Mouse (Mus musculus) MEL (cell line): ENCODE data around the gene Rps13. TPM values are rescaled to one million over a fixed set of nuclear protein-coding genes. Genes with fewer than 3 reads are reported as not detected.
"Not testable (repeated sequence)": the region's sequence is repeated elsewhere in the genome, so short reads cannot be mapped to it uniquely, and the experiment has no call there.

ENCODE experiments used
- DNase-seq: peaks from one replicate; pipeline ENCODE4 v3.0.0; 2011; ENCODE audit warnings: low read depth, low spot score
- H3K27ac ChIP-seq: 2 replicates; pipeline ENCODE4 v1.5.1; 2012; ENCODE audit warnings: low read depth, mild to moderate bottlenecking, control low read depth, low read length, moderate library complexity; ENCODE audit not compliant: control insufficient read depth
- H3K27me3 ChIP-seq, 2 experiments: fragments of 150-350 bp in 1 of 2; sonication (generic) in 1 of 2; 2 replicates each; pipeline ENCODE4 v1.6.1; 2012; ENCODE audit warnings: low read length in 2 of 2, mild to moderate bottlenecking in 2 of 2, improper control_type of control experiment in 1 of 2, moderate library complexity in 1 of 2; ENCODE audit not compliant: insufficient read depth in 2 of 2, control insufficient read depth in 1 of 2
- H3K36me3 ChIP-seq, 2 experiments: 2 replicates each; pipeline ENCODE4 v1.6.1; 2012 to 2014; ENCODE audit warnings: low read length in 2 of 2, improper control_type of control experiment in 1 of 2, inconsistent platforms in 1 of 2, mild to moderate bottlenecking in 1 of 2; ENCODE audit not compliant: insufficient read depth in 2 of 2, control insufficient read depth in 1 of 2
- H3K4me1 ChIP-seq, 2 experiments: fragments of 150-350 bp in 1 of 2; sonication (generic) in 1 of 2; 2 replicates each; pipeline ENCODE4 v1.6.1; 2012; ENCODE audit warnings: low read length in 2 of 2, improper control_type of control experiment in 1 of 2, mild to moderate bottlenecking in 1 of 2; ENCODE audit not compliant: insufficient read depth in 2 of 2, control insufficient read depth in 1 of 2
- H3K4me3 ChIP-seq, 2 experiments: fragments of 150-350 bp in 1 of 2; sonication (generic) in 1 of 2; 2 replicates each; pipeline ENCODE4 v1.5.1; 2012; ENCODE audit warnings: low read depth in 2 of 2, low read length in 2 of 2, mild to moderate bottlenecking in 2 of 2, moderate library complexity in 2 of 2, control low read depth in 1 of 2, improper control_type of control experiment in 1 of 2; ENCODE audit not compliant: control insufficient read depth in 1 of 2, insufficient read depth in 1 of 2
- H3K79me2 ChIP-seq: 2 replicates; pipeline ENCODE4 v1.6.1; 2012; ENCODE audit warnings: mild to moderate bottlenecking, low read length, moderate library complexity; ENCODE audit not compliant: control insufficient read depth, poor library complexity, insufficient read depth
- H3K9ac ChIP-seq: 2 replicates; pipeline ENCODE4 v1.6.1; 2012; ENCODE audit warnings: low read depth, mild to moderate bottlenecking, control low read depth, low read length, moderate library complexity; ENCODE audit not compliant: control insufficient read depth, poor library complexity, severe bottlenecking
- H3K9me3 ChIP-seq: fragments of 150-350 bp; sonication (generic); replicated peaks from 2 replicates; pipeline ENCODE4 v1.6.1; 2012; ENCODE audit warnings: mild to moderate bottlenecking, low read length, improper control_type of control experiment, moderate library complexity; ENCODE audit not compliant: insufficient read depth
- CHD1 ChIP-seq: IDR thresholded peaks from 2 replicates; pipeline ENCODE4 v1.6.1; 2012; ENCODE audit warnings: low read depth, mild to moderate bottlenecking, inconsistent platforms, low read length, improper control_type of control experiment
- CTCF ChIP-seq, 3 experiments: IDR thresholded peaks in 2 of 3; conservative IDR thresholded peaks in 1 of 3; 2 replicates each; pipeline ENCODE4 v1.5.1; 2011 to 2012; ENCODE audit warnings: low read length in 3 of 3, low read depth in 2 of 3, mild to moderate bottlenecking in 2 of 3, improper control_type of control experiment in 1 of 3, inconsistent platforms in 1 of 3, mixed read lengths in 1 of 3, moderate library complexity in 1 of 3; ENCODE audit not compliant: control insufficient read depth in 1 of 3, insufficient read depth in 1 of 3, poor library complexity in 1 of 3, severe bottlenecking in 1 of 3
- E2F4 ChIP-seq: IDR thresholded peaks from 2 replicates; pipeline ENCODE4 v1.6.1; 2011; ENCODE audit warnings: low read depth, low read length, improper control_type of control experiment, borderline replicate concordance
- MYC ChIP-seq: IDR thresholded peaks from 2 replicates; pipeline ENCODE4 v1.6.1; 2011; ENCODE audit warnings: low read depth, mild to moderate bottlenecking, low read length, improper control_type of control experiment, moderate library complexity
- POLR2A ChIP-seq, 2 experiments: IDR thresholded peaks; 2 replicates each; pipeline ENCODE4 v1.6.1; 2011 to 2012; ENCODE audit warnings: low read length in 2 of 2, mild to moderate bottlenecking in 2 of 2, control low read depth in 1 of 2, improper control_type of control experiment in 1 of 2, low read depth in 1 of 2, moderate library complexity in 1 of 2; ENCODE audit not compliant: control insufficient read depth in 1 of 2, insufficient read depth in 1 of 2, poor library complexity in 1 of 2
- POLR2AphosphoS5 ChIP-seq: IDR thresholded peaks from 2 replicates; pipeline ENCODE4 v1.6.1; 2012; ENCODE audit warnings: low read depth, borderline replicate concordance, mild to moderate bottlenecking, inconsistent platforms, low read length, moderate library complexity, mixed read lengths
- RAD21 ChIP-seq: IDR thresholded peaks from 2 replicates; pipeline ENCODE4 v1.6.1; 2011; ENCODE audit warnings: mild to moderate bottlenecking, low read depth, low read length, improper control_type of control experiment
- SIN3A ChIP-seq: IDR thresholded peaks from 2 replicates; pipeline ENCODE4 v1.6.1; 2012; ENCODE audit warnings: low read length, improper control_type of control experiment, inconsistent platforms
- SMC3 ChIP-seq: IDR thresholded peaks from 2 replicates; pipeline ENCODE4 v1.6.1; 2011; ENCODE audit warnings: low read depth, low read length, improper control_type of control experiment
- TAL1 ChIP-seq: IDR thresholded peaks from 2 replicates; pipeline ENCODE4 v1.6.1; 2012; ENCODE audit warnings: mild to moderate bottlenecking, inconsistent platforms, low read length, moderate library complexity, mixed read lengths
- TBP ChIP-seq: IDR thresholded peaks from 2 replicates; pipeline ENCODE4 v1.8.0; 2011; ENCODE audit warnings: low read depth, low read length, improper control_type of control experiment
- TCF12 ChIP-seq: IDR thresholded peaks from 2 replicates; pipeline ENCODE4 v1.6.1; 2014; ENCODE audit warnings: low read depth, mild to moderate bottlenecking, inconsistent platforms, low read length, improper control_type of control experiment, moderate library complexity
- USF2 ChIP-seq, 2 experiments: IDR thresholded peaks; 2 replicates each; pipeline ENCODE4 v1.6.1; 2011 to 2012; ENCODE audit warnings: improper control_type of control experiment in 2 of 2, low read length in 2 of 2, borderline replicate concordance in 1 of 2, inconsistent platforms in 1 of 2, low read depth in 1 of 2, mild to moderate bottlenecking in 1 of 2; ENCODE audit not compliant: insufficient read depth in 1 of 2
- ZNF384 ChIP-seq: IDR thresholded peaks from 2 replicates; pipeline ENCODE4 v1.6.1; 2012; ENCODE audit warnings: low read depth, mild to moderate bottlenecking, inconsistent platforms, low read length, improper control_type of control experiment
- polyA plus RNA-seq, 2 experiments: library from polyadenylated mRNA; stranded (reverse) in 1 of 2; unstranded in 1 of 2; fragments of >175 nt in 1 of 2; fragments of >200 nt in 1 of 2; gene quantifications; 2 replicates each; pipeline versions ENCODE4 v1.2.1 to v1.2.4; 2012; ENCODE audit warnings: low replicate concordance in 2 of 2, low read depth in 1 of 2; ENCODE audit not compliant: insufficient read length in 2 of 2, insufficient read depth in 1 of 2, missing spikeins in 1 of 2
- total RNA-seq: library from RNA; depleted of rRNA; stranded (reverse); fragments of 300-350 nt; gene quantifications from 2 replicates; pipeline ENCODE4 v1.2.3, GENCODE M21; 2012

The Rps13 gene
- total and polyA plus RNA-seq, 3 experiments: 388 to 1,952 TPM; not detected in 1

- no peak for TF ChIP-seq USF2 (IDR thresholded peaks at IDR 0.05; ENCODE audit: borderline replicate concordance in 1 of 2, insufficient read depth in 1 of 2, low read depth in 1 of 2, low read length in 2 of 2)
- peak; percentile 90 for TF ChIP-seq POLR2AphosphoS5
- TF ChIP-seq TAL1: no peak
- peak; percentile 91 to 92 for TF ChIP-seq POLR2A (IDR thresholded peaks at IDR 0.05; ENCODE audit: control insufficient read depth in 1 of 2, insufficient read depth in 1 of 2, low read depth in 1 of 2, low read length in 2 of 2, poor library complexity in 1 of 2)
- peak; percentile 91 for TF ChIP-seq TBP
- TF ChIP-seq, all 39 proteins: peak for 15
These were observed at the start of gene Rps13 (continued) for GRCm38 (mm10) chr7:116333713-116334668.

DNA sequence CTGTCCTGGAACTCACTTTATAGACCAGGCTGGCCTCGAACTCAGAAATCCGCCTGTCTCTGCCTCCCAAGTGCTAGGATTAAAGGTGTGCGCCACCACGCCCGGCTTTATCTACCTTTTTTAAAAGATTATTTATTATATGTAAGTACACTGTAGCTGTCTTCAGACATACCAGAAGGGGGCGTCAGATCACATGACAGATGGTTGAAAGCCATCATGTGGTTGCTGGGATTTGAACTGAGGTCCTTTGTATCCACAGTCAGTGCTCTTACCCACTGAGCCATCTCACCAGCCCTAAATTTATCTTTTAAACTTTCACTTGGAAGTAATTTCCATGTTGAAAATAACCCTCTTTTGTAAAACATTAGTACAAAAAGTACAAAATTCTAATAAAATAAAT is 45.2 kb upstream of the Rps13 start:
- 0 out of 2 replicates have a peak, but pooled peaks have one; percentile 31 for TF ChIP-seq TBP
- not testable (repeated sequence) for H3K4me1 ChIP-seq

GRCm38 (mm10) chr7:116374284-116374683 is 40.3 kb upstream of the Rps13 start:
- Histone ChIP-seq H3K79me2 (no peaks in the 10 kb centered on the region), H3K4me3 (no peak overlapping the region), H3K9me3 (no peaks in the 10 kb centered on the region), H3K27me3 (no peaks in the 10 kb centered on the region; a peak in 2 of 4 replicates), H3K36me3 (no peaks in the 10 kb centered on the region), H3K27ac (no peak overlapping the region), H3K9ac (no peak overlapping the region), H3K4me1 (no peaks in the 10 kb centered on the region)
- TF ChIP-seq TCF12 (no peak), E2F4 (no peak), CTCF (IDR thresholded peaks at IDR 0.05 in 2 of 3, conservative IDR thresholded peaks at IDR 0.05 in 1 of 3; ENCODE audit: control insufficient read depth in 1 of 3, insufficient read depth in 1 of 3, low read depth in 2 of 3, low read length in 3 of 3, poor library complexity in 1 of 3, severe bottlenecking in 1 of 3) (no peak)
- no peak for DNase-seq

More for the DNA sequence above, 45.2 kb upstream of the Rps13 start:
- not testable (repeated sequence) for H3K4me3 ChIP-seq, H3K9me3 ChIP-seq, H3K27me3 ChIP-seq, H3K27ac ChIP-seq, H3K36me3 ChIP-seq, H3K79me2 ChIP-seq, H3K9ac ChIP-seq
- peak; percentile 17 for DNase-seq

DNA sequence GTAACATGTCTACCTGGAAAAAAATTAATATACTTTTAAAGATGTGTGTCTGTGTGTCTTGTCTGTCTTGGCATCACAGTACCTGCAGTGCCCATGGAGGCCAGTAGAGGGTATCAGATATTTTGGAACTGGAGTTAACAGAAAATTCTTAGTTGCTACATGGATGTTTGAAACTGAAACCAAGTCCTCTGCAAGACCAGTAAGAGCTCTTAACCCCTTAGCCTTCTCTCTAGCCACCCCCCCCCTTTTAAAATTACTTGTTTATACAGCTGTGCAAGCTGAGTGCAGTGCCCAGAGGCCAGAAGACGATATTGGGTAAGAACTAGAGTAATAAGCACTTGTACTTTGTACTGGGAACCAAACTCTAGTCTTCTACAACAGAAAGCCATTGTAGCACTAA is 2.2 kb upstream of the Rps13 start:
- H3K4me1 ChIP-seq: peaks cover 4% of the 10 kb centered on the region in 2 experiments; a peak in 3 of 4 replicates
- H3K36me3 ChIP-seq: peaks cover 25 to 29% of the 10 kb centered on the region in 2 experiments
- H3K79me2 ChIP-seq: peaks cover 33% of the 10 kb centered on the region
- H3K4me3 ChIP-seq: peak overlapping the region; percentile 9 to 49; a peak in 3 of 4 replicates
- TF ChIP-seq ZNF384 (peak; percentile 26; the same call in 1 of the 2 replicates), CTCF (IDR thresholded peaks at IDR 0.05 in 2 of 3, conservative IDR thresholded peaks at IDR 0.05 in 1 of 3; ENCODE audit: control insufficient read depth in 1 of 3, insufficient read depth in 1 of 3, low read depth in 2 of 3, low read length in 3 of 3, poor library complexity in 1 of 3, severe bottlenecking in 1 of 3) (peak; percentile 32 to 65 (median 61)), CHD1 (no peak), RAD21 (peak; percentile 39), MYC (no peak), SMC3 (peak; percentile 47), SIN3A (peak; percentile 26; the same call in 1 of the 2 replicates), POLR2AphosphoS5 (no peak)
- peak; percentile 86 for DNase-seq
- no peaks in the 10 kb centered on the region for H3K9me3 ChIP-seq
- peak overlapping the region; percentile 7 for H3K9ac ChIP-seq
- no peak overlapping the region for H3K27ac ChIP-seq
- no peaks in the 10 kb centered on the region for H3K27me3 ChIP-seq
